Mouse (Mus musculus): ENCODE measurements around the gene Abcc3. TPM values are rescaled to one million over a fixed set of nuclear protein-coding genes. Genes with fewer than 3 reads are reported as not detected.

The Abcc3 gene
- polyA plus RNA-seq, 1 experiment = 7.4 TPM

GRCm38 (mm10) chr11:94424380-94424779 lies 31.6 kb upstream of the Abcc3 start:
- TF ChIP-seq CTCF (IDR thresholded peaks at IDR 0.05; ENCODE audit: control insufficient read depth, insufficient read depth, low read length) = no peak
- no peak for TF ChIP-seq POLR2A (IDR thresholded peaks at IDR 0.05; ENCODE audit: borderline replicate concordance, control insufficient read depth, low read depth, low read length)
- WGBS = 58% methylated on average over 15 of the region's 15 CpGs
- Histone ChIP-seq H3K27ac (ENCODE audit: control insufficient read depth, insufficient read depth, low read depth, low read length, poor library complexity) (no peak overlapping the region), H3K4me3 (replicated peaks; ENCODE audit: control insufficient read depth, low read depth, low read length) (no peak overlapping the region), H3K4me1 (ENCODE audit: control insufficient read depth, insufficient read depth, low read length) (no peaks in the 10 kb centered on the region)

GRCm38 (mm10) chr11:94423855-94424254 lies 31.1 kb upstream of the Abcc3 start:
- Histone ChIP-seq H3K27ac (ENCODE audit: control insufficient read depth, insufficient read depth, low read depth, low read length, poor library complexity) (no peak overlapping the region), H3K4me3 (replicated peaks; ENCODE audit: control insufficient read depth, low read depth, low read length) (no peak overlapping the region), H3K4me1 (ENCODE audit: control insufficient read depth, insufficient read depth, low read length) (no peaks in the 10 kb centered on the region)
- TF ChIP-seq POLR2A (IDR thresholded peaks at IDR 0.05; ENCODE audit: borderline replicate concordance, control insufficient read depth, low read depth, low read length) (no peak), CTCF (IDR thresholded peaks at IDR 0.05; ENCODE audit: control insufficient read depth, insufficient read depth, low read length) (no peak)
- WGBS = 66% methylated on average over 5 of the region's 5 CpGs

- no peak overlapping the region for H3K4me3 ChIP-seq (replicated peaks; ENCODE audit: control insufficient read depth, low read depth, low read length)
- no peaks in the 10 kb centered on the region for H3K4me1 ChIP-seq (ENCODE audit: control insufficient read depth, insufficient read depth, low read length)
- no peak overlapping the region for H3K27ac ChIP-seq (ENCODE audit: control insufficient read depth, insufficient read depth, low read depth, low read length, poor library complexity)
- 53% methylated on average over 6 of the region's 6 CpGs for WGBS
- no peak for TF ChIP-seq CTCF (IDR thresholded peaks at IDR 0.05; ENCODE audit: control insufficient read depth, insufficient read depth, low read length)
- TF ChIP-seq POLR2A (IDR thresholded peaks at IDR 0.05; ENCODE audit: borderline replicate concordance, control insufficient read depth, low read depth, low read length) = no peak
Measured at GRCm38 (mm10) chr11:94420991-94421390, 28.2 kb upstream of the Abcc3 start.

- WGBS = 9% methylated on average over 7 of the region's 7 CpGs
- no peak overlapping the region for H3K4me3 ChIP-seq (replicated peaks; ENCODE audit: control insufficient read depth, low read depth, low read length)
- H3K4me1 ChIP-seq (ENCODE audit: control insufficient read depth, insufficient read depth, low read length) = no peaks in the 10 kb centered on the region
- no peak overlapping the region for H3K27ac ChIP-seq (ENCODE audit: control insufficient read depth, insufficient read depth, low read depth, low read length, poor library complexity)
- TF ChIP-seq POLR2A (IDR thresholded peaks at IDR 0.05; ENCODE audit: borderline replicate concordance, control insufficient read depth, low read depth, low read length) (no peak), CTCF (IDR thresholded peaks at IDR 0.05; ENCODE audit: control insufficient read depth, insufficient read depth, low read length) (peak; percentile 26; the same call in 1 of the 2 replicates)
Measured at GRCm38 (mm10) chr11:94420325-94420724, 27.5 kb upstream of the Abcc3 start.

- H3K4me1 ChIP-seq (ENCODE audit: control insufficient read depth, insufficient read depth, low read length) = no peaks in the 10 kb centered on the region
- TF ChIP-seq CTCF (IDR thresholded peaks at IDR 0.05; ENCODE audit: control insufficient read depth, insufficient read depth, low read length) (no peak), POLR2A (IDR thresholded peaks at IDR 0.05; ENCODE audit: borderline replicate concordance, control insufficient read depth, low read depth, low read length) (no peak)
- WGBS = 78% methylated on average over 10 of the region's 10 CpGs
- H3K4me3 ChIP-seq (replicated peaks; ENCODE audit: control insufficient read depth, low read depth, low read length) = no peak overlapping the region
- H3K27ac ChIP-seq (ENCODE audit: control insufficient read depth, insufficient read depth, low read depth, low read length, poor library complexity) = no peak overlapping the region
Measured at GRCm38 (mm10) chr11:94419004-94419727, 26.4 kb upstream of the Abcc3 start.

- Histone ChIP-seq H3K4me1 (ENCODE audit: control insufficient read depth, insufficient read depth, low read length) (no peaks in the 10 kb centered on the region), H3K27ac (ENCODE audit: control insufficient read depth, insufficient read depth, low read depth, low read length, poor library complexity) (no peak overlapping the region), H3K4me3 (replicated peaks; ENCODE audit: control insufficient read depth, low read depth, low read length) (no peak overlapping the region)
- 74% methylated on average over 4 of the region's 4 CpGs for WGBS
- TF ChIP-seq POLR2A (IDR thresholded peaks at IDR 0.05; ENCODE audit: borderline replicate concordance, control insufficient read depth, low read depth, low read length) (no peak), CTCF (IDR thresholded peaks at IDR 0.05; ENCODE audit: control insufficient read depth, insufficient read depth, low read length) (no peak)
Measured at GRCm38 (mm10) chr11:94414042-94414441, 21.2 kb upstream of the Abcc3 start.

GRCm38 (mm10) chr11:94413516-94413915 lies 20.7 kb upstream of the Abcc3 start:
- no peak for TF ChIP-seq POLR2A (IDR thresholded peaks at IDR 0.05; ENCODE audit: borderline replicate concordance, control insufficient read depth, low read depth, low read length)
- TF ChIP-seq CTCF (IDR thresholded peaks at IDR 0.05; ENCODE audit: control insufficient read depth, insufficient read depth, low read length) = no peak
- Histone ChIP-seq H3K27ac (ENCODE audit: control insufficient read depth, insufficient read depth, low read depth, low read length, poor library complexity) (no peak overlapping the region), H3K4me1 (ENCODE audit: control insufficient read depth, insufficient read depth, low read length) (no peaks in the 10 kb centered on the region), H3K4me3 (replicated peaks; ENCODE audit: control insufficient read depth, low read depth, low read length) (no peak overlapping the region)
- WGBS = 30% methylated on average over 8 of the region's 8 CpGs

GRCm38 (mm10) chr11:94412998-94413469 lies 20.2 kb upstream of the Abcc3 start:
- TF ChIP-seq CTCF (IDR thresholded peaks at IDR 0.05; ENCODE audit: control insufficient read depth, insufficient read depth, low read length) = no peak
- TF ChIP-seq POLR2A (IDR thresholded peaks at IDR 0.05; ENCODE audit: borderline replicate concordance, control insufficient read depth, low read depth, low read length) = no peak
- 15% methylated on average over 10 of the region's 10 CpGs for WGBS
- no peak overlapping the region for H3K4me3 ChIP-seq (replicated peaks; ENCODE audit: control insufficient read depth, low read depth, low read length)
- no peaks in the 10 kb centered on the region for H3K4me1 ChIP-seq (ENCODE audit: control insufficient read depth, insufficient read depth, low read length)
- H3K27ac ChIP-seq (ENCODE audit: control insufficient read depth, insufficient read depth, low read depth, low read length, poor library complexity) = no peak overlapping the region

Data from bone marrow, adult 2 months (tissue).